Mouse (Mus musculus) adrenal gland, adult (tissue): ENCODE data around the gene Etl4.

Source experiments
- DNase-seq, 2 experiments: peaks; one replicate each; pipeline ENCODE4 v3.0.0; 2022 to 2023; ENCODE audit warnings: low spot score in 1 of 2; ENCODE audit not compliant: inconsistent age in 2 of 2

The Etl4 gene

DNA sequence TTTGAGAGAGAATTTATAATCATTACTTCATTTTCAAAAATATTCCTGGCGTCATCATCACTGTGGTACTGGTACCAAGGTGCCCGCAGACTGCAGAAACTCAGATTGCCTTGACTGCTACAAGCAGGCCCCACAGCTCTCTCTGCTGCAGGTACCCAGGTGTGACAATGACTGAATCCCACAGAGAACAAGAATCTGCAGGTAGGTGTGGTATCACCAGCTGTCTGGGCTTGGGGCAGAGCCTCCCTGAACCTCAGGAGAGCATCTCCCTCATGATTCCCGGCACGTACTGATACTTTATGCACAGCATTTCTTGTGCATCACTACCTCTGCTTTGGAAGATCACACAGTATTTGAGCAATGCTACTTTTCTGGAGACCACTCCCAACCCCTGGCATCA is 526.0 kb downstream of the Etl4 start:
- no peak for DNase-seq

DNA sequence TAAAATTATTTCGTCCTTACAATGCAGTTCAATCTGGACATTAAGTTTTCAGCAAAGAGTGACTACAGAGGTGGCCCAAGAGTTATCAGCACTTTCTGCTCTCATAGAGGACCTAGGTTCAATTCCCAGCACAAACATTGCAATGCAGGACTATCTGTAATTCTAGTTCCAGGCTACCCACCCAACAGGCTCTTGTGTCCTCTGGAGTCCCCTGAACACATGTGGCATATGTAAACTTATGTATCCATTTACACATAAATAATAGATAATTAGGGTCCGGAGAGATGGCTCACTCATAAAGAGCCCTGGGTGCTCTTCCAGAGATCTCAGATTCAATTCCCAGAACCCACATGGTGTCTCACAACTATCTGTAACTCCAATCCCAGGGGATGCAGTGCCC is 533.2 kb downstream of the Etl4 start:
- DNase-seq, result no peak

DNA sequence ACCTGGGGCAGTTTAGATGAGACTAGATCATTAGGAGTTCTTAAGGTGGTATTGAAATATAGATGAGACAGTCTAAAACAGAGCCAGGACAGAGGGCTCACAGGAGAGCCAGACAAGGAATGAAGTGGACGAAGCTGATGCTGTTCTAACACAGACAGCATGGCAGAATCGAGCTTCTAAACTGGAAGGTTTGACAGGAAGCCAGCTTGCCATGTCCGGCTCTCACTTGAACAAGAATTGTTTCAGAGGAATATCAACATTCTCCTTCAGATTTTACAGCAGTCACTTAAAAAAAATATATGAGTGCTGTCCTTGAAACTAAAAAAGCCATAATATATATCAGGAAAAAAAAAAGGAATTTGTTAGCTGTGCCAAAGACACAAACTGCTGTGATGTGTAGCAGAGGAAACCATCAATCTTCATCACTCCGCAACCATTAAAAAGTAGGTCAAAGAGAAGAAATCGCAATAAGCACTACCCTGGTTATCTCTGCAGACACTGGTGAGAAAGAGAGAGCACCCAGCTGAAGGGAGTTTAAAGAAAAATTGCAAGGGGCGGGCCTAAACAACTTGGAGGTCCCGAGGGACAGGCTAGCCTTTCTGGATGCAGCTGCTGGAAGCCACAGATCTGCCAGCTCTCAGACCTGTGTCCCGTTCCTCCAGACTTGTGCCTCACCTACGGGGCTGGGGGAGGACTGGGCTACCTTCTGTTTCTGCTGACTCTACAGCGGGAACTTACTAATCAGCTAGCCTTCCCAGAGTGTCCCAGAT is 534.3 kb downstream of the Etl4 start:
- DNase-seq, result peak in 1 of 2 experiments; percentile 36

DNA sequence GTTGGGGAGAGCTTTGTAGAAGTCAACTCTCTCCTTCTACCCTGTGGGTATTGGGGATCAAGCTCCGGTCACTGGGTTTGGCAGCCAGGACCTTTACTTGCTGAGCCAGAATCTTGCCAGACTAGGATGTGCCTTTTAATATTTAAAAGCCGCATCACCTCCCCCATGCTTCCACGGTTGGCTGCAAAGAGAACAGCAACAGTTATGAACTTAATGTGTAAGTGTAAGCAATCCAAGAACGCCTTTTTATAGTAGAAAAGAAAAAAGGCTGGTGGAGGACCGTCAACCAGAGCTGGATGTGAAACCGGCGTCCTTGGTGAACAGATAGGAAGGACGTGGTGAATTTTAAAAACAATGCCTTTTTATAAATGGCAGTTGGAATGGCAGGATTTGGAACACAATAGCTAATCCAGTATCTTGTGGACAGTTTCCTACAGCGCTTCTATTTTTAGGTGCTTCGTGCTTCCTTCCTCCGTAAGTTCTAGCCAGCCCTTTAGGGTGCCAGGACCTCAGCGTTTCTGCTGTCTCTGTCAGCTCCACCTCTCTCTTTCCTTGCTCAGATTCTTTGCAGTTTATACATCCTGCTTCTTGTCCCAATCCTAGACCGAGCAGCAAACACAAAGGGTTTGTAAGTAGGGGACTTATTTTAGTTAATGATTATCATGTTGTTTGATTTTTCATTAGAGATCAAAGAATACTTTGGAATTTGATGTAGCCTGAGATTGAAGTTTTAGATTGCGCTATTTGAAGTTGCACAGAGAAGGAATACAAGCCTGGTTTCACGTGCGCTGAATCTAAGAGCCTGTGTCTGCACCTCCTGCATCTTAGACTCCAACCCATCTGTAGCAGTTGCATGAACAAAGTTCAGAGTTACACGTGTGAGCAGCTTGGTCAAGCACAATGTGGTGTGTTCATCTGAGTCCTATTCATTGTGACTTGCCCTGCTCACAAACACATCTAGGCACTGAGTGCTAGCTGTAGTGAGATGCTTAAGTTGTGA is 535.9 kb downstream of the Etl4 start:
- DNase-seq, result peak in 1 of 2 experiments; percentile 49

DNA sequence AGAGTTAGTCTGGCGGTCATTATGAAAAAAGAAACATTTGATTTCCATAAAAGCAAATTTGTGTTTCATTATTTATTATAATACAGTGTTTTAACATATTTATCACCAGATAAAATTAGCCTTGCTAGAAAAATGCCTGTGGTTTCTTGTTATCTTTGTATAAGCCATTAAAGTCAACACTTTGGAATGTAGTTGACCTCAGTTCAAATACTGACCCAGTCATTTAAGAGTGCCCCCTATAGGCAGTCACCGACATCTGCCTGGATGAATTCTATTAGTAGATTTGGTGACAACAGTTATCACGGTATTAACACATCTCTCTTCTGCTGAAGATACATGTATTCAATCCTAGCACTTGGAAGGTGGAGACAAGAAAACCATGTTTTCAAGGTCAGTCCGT is 536.6 kb downstream of the Etl4 start:
- no peak for DNase-seq

DNA sequence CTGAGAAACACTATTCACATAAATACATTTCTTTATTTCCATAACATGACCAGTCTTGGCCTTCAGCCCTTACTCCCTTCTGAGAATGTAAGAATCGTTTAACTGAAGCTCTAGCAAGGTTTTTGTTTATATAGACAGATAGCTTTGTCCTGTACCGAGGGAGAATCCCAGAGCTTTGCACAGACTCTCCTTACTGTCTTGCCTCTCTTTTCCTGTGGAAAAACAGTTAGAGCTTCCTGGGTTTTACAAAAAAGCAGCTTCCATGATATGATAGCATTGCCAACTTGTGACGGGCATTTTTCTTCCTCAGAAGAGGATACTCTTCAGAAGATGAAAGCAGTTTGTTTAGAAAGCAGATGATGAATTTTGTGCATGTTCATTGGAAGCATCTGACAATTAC is 541.4 kb downstream of the Etl4 start:
- DNase-seq, result no peak

DNA sequence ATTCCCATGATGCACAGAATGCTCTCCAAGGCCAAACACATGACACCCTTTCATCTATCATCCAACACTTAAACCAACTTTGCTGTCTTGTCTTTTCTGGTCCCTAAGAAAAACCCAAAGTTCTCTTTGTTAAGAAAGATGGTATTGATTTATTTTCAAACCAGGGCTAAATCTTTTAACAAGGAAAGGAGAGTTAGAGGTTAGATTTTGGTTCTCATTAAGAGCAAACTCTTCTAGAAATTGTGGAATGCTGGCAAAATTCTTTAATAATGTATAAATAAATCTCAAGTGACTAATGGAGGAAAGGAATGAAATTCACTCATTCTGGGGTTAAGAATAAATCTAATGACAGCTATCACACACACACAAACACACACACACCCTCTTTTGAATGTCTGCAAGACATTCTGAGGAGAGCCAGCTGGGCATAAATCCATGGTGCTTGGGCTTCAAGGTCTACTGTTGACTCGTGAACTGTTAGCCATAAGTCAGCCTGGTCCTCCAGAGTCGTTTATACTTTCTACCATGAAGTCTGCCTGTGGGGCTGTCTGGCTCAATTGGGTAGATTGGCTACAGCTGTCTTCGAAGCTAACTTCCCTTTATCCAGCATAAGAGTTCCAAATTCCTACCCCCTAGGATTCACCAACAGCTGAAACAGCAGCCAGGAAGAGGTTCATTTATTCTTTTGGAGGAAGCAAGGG is 544.1 kb downstream of the Etl4 start:
- DNase-seq, result no peak

DNA sequence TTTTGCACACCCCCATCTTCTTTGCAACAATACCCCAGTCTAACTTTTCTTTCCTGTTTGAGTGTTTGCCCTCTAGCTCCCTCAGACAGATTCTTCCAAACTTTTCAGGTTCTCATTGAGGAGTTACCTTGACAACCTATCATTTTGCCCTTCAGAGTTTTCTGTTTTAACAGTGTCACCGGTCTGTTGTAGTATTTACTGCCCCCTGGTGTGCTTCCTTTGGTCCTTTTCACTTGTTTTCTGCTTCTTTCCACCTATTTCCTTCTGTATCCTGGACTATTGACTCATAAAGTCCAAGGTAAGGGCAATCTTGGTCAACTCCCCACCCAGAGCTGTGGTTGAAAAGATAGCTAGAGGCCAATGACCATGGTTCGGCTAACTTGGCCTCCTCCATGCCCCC is 569.6 kb downstream of the Etl4 start:
- peak in 1 of 2 experiments; percentile 28 for DNase-seq

DNA sequence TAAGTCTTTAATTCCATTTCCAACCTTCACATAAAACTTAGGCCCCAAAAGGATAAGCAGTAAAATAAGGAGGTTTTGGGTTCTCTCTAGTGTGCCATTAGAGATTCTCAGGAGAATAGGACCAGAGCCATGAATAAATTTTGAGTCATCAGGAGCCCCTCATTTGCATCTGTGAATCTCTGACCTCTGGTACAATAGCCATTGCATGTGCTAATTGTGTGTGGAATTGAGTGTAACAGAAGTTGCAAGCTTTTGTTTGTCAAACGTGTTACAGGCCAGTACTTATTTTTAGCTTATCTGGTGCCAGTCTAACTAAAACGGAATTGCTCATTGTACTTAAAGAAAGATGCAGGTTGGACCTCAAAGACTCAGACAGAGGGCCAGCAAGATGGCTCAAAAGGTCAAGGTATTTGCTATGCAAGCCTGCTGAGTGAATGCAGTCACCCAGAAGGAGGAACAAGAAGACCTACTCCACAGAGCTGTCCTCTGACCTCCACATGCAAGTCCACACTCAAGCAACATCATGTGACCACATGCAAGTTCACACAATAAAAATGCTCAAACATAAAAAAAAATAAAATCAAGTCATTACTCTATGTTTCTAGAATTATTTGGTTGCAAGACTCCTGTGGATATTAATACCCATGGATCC is 576.7 kb downstream of the Etl4 start:
- DNase-seq, result no peak

DNA sequence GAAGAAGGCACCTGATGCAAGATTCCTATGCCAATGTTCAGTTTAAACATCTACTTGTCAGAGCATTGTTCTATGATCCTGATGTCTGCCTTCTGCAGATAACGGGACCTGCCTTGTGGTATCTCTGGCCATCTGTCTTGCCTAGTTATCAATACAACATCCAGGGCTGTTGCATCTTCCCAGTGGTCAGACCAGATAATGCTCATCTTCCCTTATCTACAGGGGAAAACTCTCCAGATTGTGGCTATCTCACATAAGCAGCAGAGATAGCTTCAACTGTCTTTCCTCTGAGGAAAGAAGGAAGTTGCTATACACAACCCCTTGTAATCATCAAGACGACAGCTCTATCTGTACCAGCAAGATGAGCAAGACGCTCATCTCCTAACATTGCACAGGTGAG is 579.5 kb downstream of the Etl4 start:
- DNase-seq, result no peak

DNA sequence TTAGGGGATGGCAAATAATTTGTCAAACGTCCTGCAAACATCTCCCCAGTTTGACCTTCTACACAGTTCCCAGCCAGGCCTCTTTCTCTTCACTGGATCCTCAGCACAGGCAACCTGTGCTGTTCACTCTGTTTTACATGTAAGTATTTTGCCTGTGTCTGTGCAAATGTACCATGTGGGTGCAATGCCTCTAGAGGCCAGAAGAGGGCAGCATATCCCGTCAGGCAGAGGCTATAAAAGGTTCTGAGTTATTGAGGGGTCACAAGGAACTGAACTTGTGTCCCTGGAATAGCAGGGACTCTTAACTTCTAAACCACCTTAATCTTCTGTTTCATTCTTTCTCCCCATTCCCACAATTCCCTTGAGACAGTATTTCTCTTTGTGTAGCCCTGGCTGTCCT is 582.5 kb downstream of the Etl4 start:
- DNase-seq, result no peak

DNA sequence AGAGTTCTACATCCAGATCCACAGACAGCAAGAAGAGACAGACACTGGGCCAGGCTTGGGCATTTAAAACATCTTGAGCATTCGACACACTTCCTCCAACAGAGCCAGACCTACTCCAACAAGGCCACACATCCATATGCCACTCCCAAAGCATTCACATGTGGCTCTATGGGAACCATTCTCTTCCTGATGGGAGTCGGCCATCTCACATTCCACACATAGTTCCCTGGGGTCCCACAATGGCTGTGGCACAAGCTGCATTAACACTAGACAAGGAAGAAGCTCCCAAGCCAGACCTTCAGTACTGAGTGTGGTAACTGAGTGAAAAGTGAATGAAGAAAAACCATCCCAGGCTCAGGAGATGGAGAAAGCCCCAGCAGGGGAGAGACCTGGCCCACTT is 584.2 kb downstream of the Etl4 start:
- DNase-seq, result no peak

DNA sequence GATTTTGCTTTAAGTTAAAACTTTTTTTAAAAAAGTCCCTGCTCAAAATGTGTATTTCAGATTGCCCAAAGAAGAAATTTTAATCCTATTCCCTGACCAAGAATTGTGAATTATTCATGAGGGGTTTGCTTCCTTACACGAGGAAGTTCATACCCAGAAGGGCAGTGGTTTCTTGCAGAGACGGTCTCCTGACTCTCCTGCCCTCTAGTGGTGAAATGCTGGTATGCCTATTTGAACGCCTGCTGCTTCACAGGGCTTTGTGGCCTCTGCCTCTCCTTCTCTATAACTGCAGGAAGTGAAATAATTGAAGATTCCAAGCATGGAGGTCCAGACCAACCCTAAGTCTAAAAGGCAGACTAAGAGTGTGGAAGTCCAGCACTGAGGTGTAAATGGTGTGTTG is 585.1 kb downstream of the Etl4 start:
- peak; percentile 50 to 85 for DNase-seq

DNA sequence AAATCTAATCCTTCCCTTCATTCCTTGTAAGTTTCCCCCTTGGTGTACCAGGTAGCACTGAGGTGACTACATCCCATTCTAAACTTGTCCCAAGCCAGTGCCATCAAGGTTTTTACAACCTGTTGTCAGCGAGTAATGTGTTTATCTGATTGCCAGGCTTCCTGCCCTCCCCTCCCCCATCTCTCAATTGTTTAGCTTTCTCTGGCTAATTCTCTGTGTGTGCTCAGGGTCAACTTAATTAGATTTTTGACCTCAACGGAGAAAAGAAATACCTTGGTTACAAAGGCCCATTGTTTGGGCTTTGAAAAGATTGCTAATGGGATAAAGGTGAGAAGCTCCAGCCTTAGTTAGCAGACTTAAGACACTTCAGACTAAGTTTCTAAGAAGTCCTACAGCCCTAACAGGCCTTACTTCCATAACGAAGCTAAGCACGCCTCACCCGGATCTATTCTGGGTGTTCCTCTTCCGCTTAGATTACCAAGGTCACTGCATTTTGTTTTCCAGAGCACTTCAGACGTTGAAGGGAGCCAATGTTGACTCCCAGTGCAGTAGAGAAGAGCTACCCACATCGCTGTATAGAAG is 586.7 kb downstream of the Etl4 start:
- no peak for DNase-seq

DNA sequence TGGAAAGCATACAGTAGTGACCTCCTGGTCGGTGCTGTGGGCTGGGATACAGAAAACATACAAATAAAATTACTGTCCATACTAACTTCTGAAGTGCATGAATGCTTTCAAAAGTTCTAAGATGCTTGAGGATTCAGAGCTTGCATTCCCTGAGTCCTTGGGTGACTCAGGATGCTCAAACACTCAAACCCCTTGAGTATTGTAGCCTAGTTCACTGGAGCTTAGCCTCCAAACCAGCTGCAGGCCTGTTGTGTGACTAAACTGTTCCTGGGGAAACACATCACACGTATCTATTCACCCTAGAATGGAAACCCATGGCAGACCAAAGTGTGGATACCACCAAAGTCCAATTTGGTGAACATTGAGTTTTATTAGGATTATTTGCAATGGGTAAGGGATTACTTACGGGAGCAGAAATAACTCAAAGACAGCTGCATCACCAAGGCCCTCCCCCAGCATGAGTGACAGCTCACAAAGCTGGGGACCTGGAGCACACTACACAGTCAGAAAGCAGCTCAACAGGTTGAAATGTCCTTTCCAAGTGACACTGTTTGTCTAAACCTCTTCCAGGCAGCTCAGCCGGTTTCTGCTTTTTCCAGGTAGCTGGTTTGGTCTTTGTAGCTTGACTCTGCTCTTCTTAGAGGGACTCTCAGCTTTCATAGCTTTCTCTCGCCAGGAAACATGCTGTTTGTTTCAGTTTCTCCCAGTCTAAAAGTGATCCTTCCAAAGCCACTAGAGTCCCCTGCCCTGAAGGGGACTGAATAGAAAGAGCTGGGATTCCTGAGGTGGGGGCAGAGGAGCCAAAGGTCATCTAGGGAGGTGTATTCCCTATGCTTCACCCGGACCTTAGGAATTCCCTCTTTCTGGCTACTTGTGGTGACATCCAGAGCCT is 598.5 kb downstream of the Etl4 start:
- no peak for DNase-seq

DNA sequence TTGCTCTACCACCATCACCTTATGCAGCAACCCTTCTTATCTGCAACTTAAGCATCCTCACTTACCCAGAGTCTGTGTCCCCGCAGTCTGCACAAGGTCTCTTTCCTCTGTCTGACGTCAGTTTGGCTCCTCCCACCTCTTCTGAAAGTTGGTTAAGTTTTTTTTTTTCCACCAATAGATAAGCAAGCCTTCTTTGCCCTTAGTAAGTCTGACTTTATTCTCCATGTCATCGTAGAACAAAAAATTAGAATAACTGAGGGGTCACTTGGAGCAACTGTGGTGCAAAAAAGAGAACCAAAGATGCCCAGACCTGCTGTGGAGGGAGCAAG is 599.1 kb downstream of the Etl4 start:
- no peak for DNase-seq

DNA sequence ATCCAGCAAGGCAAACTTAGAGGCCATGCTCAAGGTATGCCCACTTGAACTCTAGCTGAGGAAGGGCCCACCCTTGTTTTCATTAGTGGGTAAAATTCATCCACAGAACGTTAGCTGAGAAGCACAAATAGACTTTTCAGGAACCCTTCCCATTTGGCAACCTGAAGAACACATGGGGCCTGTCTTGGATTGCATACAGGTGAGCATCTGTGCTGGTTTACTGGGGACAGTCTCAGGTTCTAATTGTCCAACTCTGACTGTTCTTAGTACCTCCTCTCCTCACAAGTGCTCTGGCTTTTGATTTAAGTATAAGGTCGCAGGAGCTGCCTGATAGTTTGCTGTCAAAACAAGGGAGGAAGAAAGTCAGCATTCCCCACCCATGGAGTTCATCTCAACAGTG is 600.5 kb downstream of the Etl4 start:
- DNase-seq, result no peak

DNA sequence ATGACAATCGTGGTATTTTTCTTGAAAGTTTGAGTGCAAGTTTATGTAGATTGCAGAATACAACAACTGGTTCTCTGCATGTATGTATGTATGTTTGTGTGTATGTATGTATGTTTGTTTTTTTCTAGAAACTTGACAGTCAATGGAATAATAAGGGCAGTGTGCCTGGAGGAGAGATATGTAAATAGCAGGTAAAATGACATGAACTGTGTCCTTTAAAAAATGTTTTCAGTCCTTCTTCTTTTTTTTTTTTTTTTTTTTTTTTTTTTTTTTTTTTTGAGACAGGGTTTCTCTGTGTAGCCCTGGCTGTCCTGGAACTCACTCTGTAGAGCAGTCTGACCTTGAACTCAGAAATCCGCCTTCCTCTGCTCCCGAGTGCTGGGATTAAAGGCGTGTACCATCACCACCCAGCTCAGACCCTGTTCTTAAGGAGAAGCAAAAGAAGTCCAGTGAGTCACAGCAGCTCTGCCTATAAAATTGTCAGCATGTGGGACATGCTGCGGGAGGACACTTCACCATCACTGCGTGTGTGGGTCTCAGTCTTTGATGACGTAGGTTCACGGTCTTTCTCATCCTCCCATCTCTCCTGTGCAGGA is 606.8 kb downstream of the Etl4 start:
- DNase-seq, result no peak

DNA sequence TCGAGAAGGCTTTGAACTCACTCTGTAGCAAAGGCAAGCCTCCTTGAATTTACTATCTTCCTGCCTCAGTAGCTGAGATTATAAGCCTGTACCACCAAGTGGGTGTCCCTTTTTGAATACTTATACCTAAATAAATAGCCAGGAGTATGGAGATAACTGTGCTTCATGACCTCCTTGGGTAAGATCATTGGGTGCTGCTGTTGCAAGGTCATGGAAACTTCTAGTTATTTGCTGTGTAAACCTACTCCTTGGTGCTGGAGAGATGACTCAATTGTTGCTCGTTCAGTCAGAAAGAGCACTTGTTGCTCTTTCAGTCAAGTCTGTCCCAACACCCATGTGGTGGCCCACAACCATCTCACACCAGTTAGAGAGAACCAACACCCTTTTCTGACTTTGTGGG is 608.3 kb downstream of the Etl4 start:
- no peak for DNase-seq
